Comparison of ENCODE assay signal across 25 mouse cellular contexts in genomic region chr5:103906173-103906572, GRCm38 (mm10).
"Had no signal": no experiment of that assay in that cellular context is flagged by ENCODE, and none has a peak within 500 bp of the region (broad histone marks: within the 10 kb centered on the region; RNA-seq: fewer than 3 reads in every experiment).

No protein-coding gene starts in this region.

- DNase-seq: forebrain, postnatal 0 days; gastrocnemius, postnatal 14 days; gastrocnemius, postnatal 36 days; heart, adult 11 months; heart, adult 2 months; heart, postnatal 14 days; heart, postnatal 36 days; kidney, adult 11 months; kidney, adult 2 months; kidney, adult 9 months; kidney, postnatal 14 days; kidney, postnatal 36 days; layer of hippocampus, adult 9-11 months; left cerebral cortex, postnatal 4 days had no signal

- H3K4me2 ChIP-seq: heart, embryonic 11.5 days; heart, embryonic 13.5 days; heart, embryonic 15.5 days; hindbrain, embryonic 13.5 days; hindbrain, embryonic 15.5 days; kidney, embryonic 15.5 days; limb, embryonic 13.5 days; limb, embryonic 15.5 days had no signal

- H3K4me3 ChIP-seq: heart, adult 2 months; heart, embryonic 13.5 days; heart, embryonic 15.5 days; hindbrain, embryonic 13.5 days; hindbrain, embryonic 15.5 days; kidney, embryonic 15.5 days; limb, embryonic 13.5 days; limb, embryonic 15.5 days had no signal

- H3K9me3 ChIP-seq: heart, embryonic 13.5 days; heart, embryonic 15.5 days; hindbrain, embryonic 13.5 days; hindbrain, embryonic 15.5 days; kidney, embryonic 15.5 days; limb, embryonic 13.5 days; limb, embryonic 15.5 days had no signal

- H3K27ac ChIP-seq: heart, adult 2 months; heart, embryonic 13.5 days; heart, embryonic 15.5 days; hindbrain, embryonic 13.5 days; hindbrain, embryonic 15.5 days; hindbrain, postnatal 0 days; kidney, embryonic 15.5 days; kidney, postnatal 0 days; limb, embryonic 13.5 days; limb, embryonic 15.5 days had no signal

- H3K9ac ChIP-seq: forebrain, postnatal 0 days; heart, embryonic 13.5 days; heart, embryonic 15.5 days; hindbrain, embryonic 13.5 days; hindbrain, embryonic 15.5 days; kidney, embryonic 15.5 days; limb, embryonic 13.5 days; limb, embryonic 15.5 days had no signal

- H3K27me3 ChIP-seq: heart, embryonic 13.5 days; heart, embryonic 15.5 days; hindbrain, embryonic 13.5 days; hindbrain, embryonic 15.5 days; kidney, embryonic 15.5 days; limb, embryonic 13.5 days; limb, embryonic 15.5 days had no signal

- ATAC-seq: forebrain, postnatal 0 days; hindbrain, postnatal 0 days; intestine, embryonic 16.5 days had no signal

- H3K36me3 ChIP-seq: heart, embryonic 13.5 days; heart, embryonic 15.5 days; hindbrain, embryonic 13.5 days; hindbrain, embryonic 15.5 days; kidney, embryonic 15.5 days; limb, embryonic 13.5 days; limb, embryonic 15.5 days had no signal
